Mouse (Mus musculus) spleen, adult 2 months (tissue): ENCODE measurements around the gene Olfr470. TPM values are rescaled to one million over a fixed set of nuclear protein-coding genes. Genes with fewer than 3 reads are reported as not detected.

ENCODE experiments used
- DNase-seq, 2 experiments: peaks; one replicate each; pipeline versions ENCODE4 v3.0.0 to v3.0.0-alpha.2; 2012 to 2021; ENCODE audit warnings: low spot score in 2 of 2, low read depth in 1 of 2
- H3K27ac ChIP-seq: fragments of 200-500 bp; 2 replicates; pipeline ENCODE4 v1.5.1; 2012; ENCODE audit warnings: low read length, inconsistent platforms; ENCODE audit not compliant: insufficient read depth
- H3K27me3 ChIP-seq: fragments of 200-500 bp; 2 replicates; pipeline ENCODE4 v1.6.1; 2012; ENCODE audit warnings: mild to moderate bottlenecking, moderate library complexity, low read length, inconsistent platforms; ENCODE audit not compliant: control insufficient read depth, insufficient read depth
- H3K36me3 ChIP-seq: fragments of 200-500 bp; 2 replicates; pipeline ENCODE4 v1.6.1; 2012; ENCODE audit warnings: mild to moderate bottlenecking, low read length, inconsistent platforms; ENCODE audit not compliant: control insufficient read depth, insufficient read depth
- H3K4me1 ChIP-seq: fragments of 200-500 bp; 2 replicates; pipeline ENCODE4 v1.6.1; 2011; ENCODE audit warnings: inconsistent platforms; ENCODE audit not compliant: control insufficient read depth, insufficient read depth, insufficient read length
- H3K4me3 ChIP-seq: fragments of 200-500 bp; 2 replicates; pipeline ENCODE4 v1.5.1; 2011; ENCODE audit warnings: mild to moderate bottlenecking, inconsistent platforms; ENCODE audit not compliant: insufficient read depth, insufficient read length; ENCODE audit errors: extremely low read depth
- CTCF ChIP-seq: fragments of 200-500 bp; IDR thresholded peaks from 2 replicates; pipeline ENCODE4 v1.5.1; 2011; ENCODE audit warnings: mild to moderate bottlenecking, inconsistent platforms; ENCODE audit not compliant: insufficient read depth, insufficient read length, insufficient replicate concordance; ENCODE audit errors: extremely low read depth
- POLR2A ChIP-seq: fragments of 200-500 bp; IDR thresholded peaks from 2 replicates; pipeline ENCODE4 v1.6.1; 2011; ENCODE audit warnings: low read depth, low read length, inconsistent platforms
- WGBS: fragments of 180-500 bp; shearing (Covaris S2); methylation state at CpG from one replicate; pipeline ENCODE4 v1.1.7; 2018; 5-methylcytosine and 5-hydroxymethylcytosine counted together
- polyA plus RNA-seq: library from polyadenylated mRNA; depleted of rRNA; stranded (reverse); fragments of >200 nt; gene quantifications from 2 replicates; pipeline ENCODE4 v1.2.3, GENCODE M21; 2012; rRNA removed

Gene Olfr470
- polyA plus RNA-seq, 1 experiment = not detected

- H3K27me3 ChIP-seq = no peaks in the 10 kb centered on the region
- no peak overlapping the region for H3K27ac ChIP-seq
- no peak for DNase-seq
- no peak for TF ChIP-seq POLR2A
- no peak for TF ChIP-seq CTCF
- 69% methylated on average over 2 of the region's 2 CpGs for WGBS
- no peaks in the 10 kb centered on the region for H3K36me3 ChIP-seq
- no peaks in the 10 kb centered on the region for H3K4me1 ChIP-seq
- no peak overlapping the region for H3K4me3 ChIP-seq
Observed at GRCm38 (mm10) chr7:107796500-107796899, 50.8 kb downstream of the Olfr470 start.

Other genes with a start within 250 kb of the Olfr470 start
- gene 5330417H12Rik, start 222.3 kb downstream of the Olfr470 start, polyA plus RNA-seq = not detected in 2 replicates
- 0.08 and 0.20 TPM in 2 replicates for gene Cyb5r2, start 89.5 kb downstream of the Olfr470 start, polyA plus RNA-seq
- not detected in 2 replicates for gene Ovch2, start 46.3 kb downstream of the Olfr470 start, polyA plus RNA-seq
- not detected in 2 replicates for gene Olfr467, start 35.2 kb downstream of the Olfr470 start, polyA plus RNA-seq
- gene Olfr469, start 21.9 kb downstream of the Olfr470 start, polyA plus RNA-seq = not detected in 2 replicates
- not detected in 2 replicates for gene Olfr472, start 50.4 kb upstream of the Olfr470 start, polyA plus RNA-seq
- not detected in 2 replicates for gene Olfr473, start 83.0 kb upstream of the Olfr470 start, polyA plus RNA-seq
- gene Olfr474, start 107.2 kb upstream of the Olfr470 start, polyA plus RNA-seq = not detected in 2 replicates
- gene Olfr476, start 117.3 kb upstream of the Olfr470 start, polyA plus RNA-seq = not detected in 2 replicates
- not detected in 2 replicates for gene Olfr477, start 139.2 kb upstream of the Olfr470 start, polyA plus RNA-seq
- gene Olfr478, start 186.5 kb upstream of the Olfr470 start, polyA plus RNA-seq = not detected in 2 replicates
- gene Olfr479, start 203.2 kb upstream of the Olfr470 start, polyA plus RNA-seq = not detected in 2 replicates
- not detected in 2 replicates for gene Olfr480, start 219.9 kb upstream of the Olfr470 start, polyA plus RNA-seq
- gene Olfr481, start 232.4 kb upstream of the Olfr470 start, polyA plus RNA-seq = not detected in 2 replicates